Mouse (Mus musculus) c-Kit-positive CD71-negative TER-119-negative erythroid progenitor cells, embryonic 14.5 days (primary cell): ENCODE measurements at regions not wholly inside any gene's neighbourhood (a gene's known extent, or its start where the extent isn't known, plus 50 kb on each side); places are given as distances from the start of the nearest gene placed in this dataset.

Experiments used
- DNase-seq: peaks from one replicate; pipeline ENCODE4 v3.0.0-alpha.2; 2013; ENCODE audit warnings: low read depth

DNA sequence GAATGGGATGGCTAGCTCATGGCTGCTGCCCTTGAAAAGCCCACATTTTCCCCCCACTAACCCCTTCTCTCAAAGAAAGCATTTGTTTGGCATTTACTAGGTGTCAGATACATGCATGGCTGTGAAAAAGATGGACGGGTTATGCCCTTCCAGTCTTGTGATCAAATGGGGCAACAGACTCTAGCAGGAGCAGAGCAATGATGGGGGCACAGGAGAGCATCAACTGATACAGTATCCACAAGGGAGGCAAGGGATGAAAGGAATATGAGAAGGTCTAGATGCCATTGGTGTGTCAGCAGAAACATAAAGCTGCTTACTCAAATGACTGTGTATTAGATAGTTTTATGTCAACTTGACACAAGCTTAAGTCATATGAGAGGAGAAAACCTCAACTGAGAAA is 315.9 kb downstream of the Mycn start:
- no peak for DNase-seq

GRCm38 (mm10) chr12:12622712-12623292 is 318.9 kb downstream of the Mycn start:
- DNase-seq, result peak; percentile 60

DNA sequence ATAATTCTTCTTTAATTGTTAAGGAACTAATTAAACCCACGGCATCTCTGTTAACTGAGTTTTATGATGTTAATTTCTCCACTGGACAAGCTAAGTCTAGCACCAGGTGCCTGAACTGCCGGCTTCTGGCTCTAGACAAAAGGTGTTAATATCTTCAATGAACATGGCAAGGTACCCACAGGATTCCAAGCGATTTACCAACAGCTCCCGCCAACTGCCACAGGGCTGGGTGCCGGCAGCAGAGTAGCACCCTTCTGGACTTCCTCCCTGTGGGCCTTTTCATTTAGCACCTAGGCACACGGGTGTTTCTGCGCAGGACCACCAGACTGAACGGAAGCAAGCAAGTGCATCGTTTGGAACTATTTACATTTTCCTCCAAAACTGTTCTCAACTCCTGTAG is 320.2 kb downstream of the Mycn start:
- no peak for DNase-seq

GRCm38 (mm10) chr12:12620316-12620715 is 321.4 kb downstream of the Mycn start:
- no peak for DNase-seq

DNA sequence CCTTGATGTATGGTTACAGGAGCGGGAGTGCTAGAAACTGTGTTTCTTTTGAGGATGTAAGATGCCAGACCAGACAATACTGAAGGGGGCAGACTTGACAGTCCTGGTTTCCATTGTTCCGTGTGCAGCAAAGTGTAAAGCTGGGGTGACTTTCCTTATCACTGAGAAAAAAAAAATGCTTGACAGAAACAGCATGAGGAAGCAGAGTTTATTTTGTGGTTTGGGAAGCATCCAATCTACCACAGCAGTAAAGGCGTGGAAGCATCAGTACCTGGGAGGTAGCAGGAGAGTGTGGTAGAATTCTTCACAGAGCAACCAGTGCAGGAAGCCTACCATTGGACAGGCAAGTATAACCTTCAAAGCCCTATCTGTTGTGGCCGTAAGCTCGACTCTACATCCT is 322.3 kb downstream of the Mycn start:
- DNase-seq, result no peak

- no peak for DNase-seq
These were observed 329.2 kb downstream of the Mycn start for GRCm38 (mm10) chr12:12612520-12612919.

GRCm38 (mm10) chr12:12610861-12611260 is 330.9 kb downstream of the Mycn start:
- no peak for DNase-seq

DNA sequence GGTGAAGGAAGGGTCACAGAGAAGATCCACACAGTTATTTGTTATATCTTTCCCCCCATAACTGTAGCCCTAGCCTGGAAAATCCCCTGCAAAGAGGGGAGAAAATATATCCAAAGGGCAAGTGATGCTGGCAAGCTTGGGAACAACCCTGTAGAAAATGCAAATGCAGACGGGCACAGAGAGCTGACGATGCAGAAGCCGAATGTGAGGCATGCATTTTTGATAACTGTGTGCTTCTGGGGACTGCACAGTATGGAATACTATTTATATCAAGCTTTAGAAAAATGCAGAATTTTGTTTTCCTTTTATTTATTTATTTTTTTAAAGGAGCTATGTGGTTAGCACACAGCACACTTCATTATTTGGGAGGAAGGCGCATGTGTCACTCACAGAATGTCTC is 333.7 kb downstream of the Mycn start:
- no peak for DNase-seq

DNA sequence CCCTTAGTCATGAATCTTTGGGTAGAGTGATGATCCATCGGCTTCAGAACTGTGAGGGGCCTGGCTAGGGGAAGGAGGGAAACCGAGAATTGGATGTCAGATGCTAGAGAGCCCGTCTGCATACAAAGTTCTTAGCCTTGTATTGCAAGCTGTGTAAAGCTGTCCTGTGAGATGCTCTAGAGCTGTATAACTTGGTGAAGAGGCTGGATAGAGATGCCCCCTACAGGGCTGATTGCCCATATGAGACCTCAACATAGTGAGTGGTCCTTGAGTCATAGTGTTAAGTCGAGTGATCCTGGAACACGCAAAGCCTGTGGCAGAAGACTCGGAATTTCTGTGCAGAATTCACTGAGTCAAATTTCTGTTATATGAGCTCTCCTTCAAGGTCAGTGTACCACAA is 334.8 kb downstream of the Mycn start:
- no peak for DNase-seq

- DNase-seq, result no peak
These were observed 336.2 kb downstream of the Mycn start for GRCm38 (mm10) chr12:12605495-12605894.

GRCm38 (mm10) chr12:12601362-12601761 is 339.4 kb downstream of the Fam49a start:
- no peak for DNase-seq

DNA sequence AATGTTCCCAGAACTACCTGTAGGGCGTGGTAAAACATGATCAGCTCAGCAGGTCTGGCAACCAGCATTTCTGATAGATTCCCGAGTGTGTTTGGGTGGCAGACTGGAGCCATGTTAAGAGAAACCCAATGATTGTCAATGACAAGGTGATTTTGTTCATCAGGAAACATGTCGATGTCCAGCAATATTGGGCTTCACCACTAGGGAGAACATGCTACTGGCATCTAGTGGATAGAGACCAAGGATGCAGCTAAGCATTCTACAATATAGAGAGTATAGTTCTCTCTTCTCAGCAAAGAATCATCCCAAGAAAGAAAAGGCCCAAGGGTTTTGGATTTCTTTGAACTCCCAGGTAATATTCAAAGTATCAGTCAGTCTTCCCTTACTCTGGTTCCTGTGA is 333.5 kb downstream of the Fam49a start:
- DNase-seq, result no peak

DNA sequence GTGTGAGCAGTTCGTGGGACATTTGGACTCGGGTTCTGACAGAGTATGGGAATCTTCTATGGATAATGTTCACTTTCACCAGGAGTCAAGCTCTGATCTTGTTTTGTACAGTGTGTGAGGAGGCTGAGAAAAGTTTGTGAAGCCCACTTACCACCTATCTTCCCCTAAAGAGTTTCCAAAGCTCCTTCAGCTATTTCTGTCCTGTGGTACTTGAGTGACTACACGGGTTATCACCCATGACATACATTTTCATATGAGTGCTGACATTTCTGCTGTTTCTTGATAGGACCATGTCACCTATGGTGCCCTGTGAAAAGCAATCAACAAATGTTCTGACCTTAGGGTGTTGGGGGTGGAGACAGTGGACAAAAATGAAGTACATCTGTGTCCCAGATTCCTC is 332.6 kb downstream of the Fam49a start:
- DNase-seq, result no peak

GRCm38 (mm10) chr12:12593343-12593742 is 331.4 kb downstream of the Fam49a start:
- no peak for DNase-seq

DNA sequence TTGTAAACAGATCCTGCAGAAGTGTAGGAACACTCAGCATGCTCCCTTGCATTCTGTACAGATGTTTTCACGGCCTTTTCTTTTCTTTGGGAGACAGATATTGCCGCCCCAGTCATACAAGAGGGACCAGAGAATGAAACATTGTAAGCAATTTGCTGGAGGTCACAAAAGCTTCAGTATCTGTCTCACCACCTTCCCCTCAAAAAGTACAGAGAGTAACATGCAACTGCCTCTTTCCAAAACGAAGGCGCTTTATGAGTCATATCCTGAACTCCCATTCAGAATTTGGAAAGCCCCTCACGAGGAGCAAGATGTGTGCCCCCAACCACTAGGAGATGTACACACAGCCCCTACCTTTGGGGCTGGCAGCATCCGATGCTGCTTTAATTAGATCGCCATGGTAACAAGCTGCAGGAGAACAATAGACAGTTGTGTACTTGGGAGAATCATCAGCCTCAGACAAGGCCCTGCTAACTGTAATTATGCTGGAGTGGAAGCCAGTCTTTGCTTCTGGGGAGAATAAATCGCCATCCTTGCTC is 328.9 kb downstream of the Fam49a start:
- DNase-seq, result no peak

DNA sequence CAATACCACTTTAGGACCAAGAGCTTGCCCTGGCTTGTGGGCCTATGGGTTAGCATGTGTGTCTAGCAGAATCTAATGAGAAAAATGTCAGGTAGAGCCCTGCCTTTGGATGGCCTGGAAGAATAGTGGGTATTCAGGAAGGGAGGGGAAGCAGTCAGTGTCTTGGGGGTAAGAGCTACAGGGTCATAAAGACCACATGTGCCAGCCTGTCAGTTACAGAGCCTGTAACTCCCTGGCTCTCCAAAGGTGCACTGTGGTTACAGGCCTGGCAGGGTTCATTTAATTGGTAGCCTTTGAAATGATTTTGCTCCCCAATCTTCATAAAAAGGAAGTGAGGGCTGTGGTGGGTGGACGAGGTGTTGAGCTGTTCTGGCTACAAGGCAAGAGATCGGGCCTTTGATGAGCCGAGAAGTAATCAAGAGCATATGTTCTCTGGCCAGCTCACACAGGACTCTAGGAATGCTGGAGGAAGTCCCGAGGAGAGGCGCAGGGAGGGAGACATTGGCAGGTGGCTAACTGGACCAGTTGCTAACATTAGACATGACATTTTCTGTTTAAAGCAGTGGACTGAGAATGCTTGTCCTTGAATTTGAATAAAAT is 326.9 kb downstream of the Fam49a start:
- DNase-seq, result no peak

DNA sequence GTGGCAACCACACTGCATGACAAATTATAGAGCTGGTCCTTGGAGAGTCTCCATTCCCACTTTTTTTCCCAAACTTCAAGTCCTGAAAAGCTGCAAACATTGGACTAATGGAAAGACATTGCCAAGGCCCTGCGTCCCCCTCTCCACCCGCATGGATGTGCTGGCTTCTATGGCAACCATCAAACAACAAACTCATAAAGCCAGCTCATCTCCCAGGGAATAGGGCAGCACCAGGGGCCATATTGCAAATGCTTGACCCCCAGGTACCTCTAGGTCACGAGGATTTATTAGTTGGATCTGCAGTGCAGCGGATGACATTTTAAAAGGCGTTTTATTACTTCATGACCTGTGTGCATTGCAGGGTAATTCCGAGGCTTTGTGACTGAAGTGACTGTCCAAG is 324.5 kb downstream of the Fam49a start:
- DNase-seq, result no peak

DNA sequence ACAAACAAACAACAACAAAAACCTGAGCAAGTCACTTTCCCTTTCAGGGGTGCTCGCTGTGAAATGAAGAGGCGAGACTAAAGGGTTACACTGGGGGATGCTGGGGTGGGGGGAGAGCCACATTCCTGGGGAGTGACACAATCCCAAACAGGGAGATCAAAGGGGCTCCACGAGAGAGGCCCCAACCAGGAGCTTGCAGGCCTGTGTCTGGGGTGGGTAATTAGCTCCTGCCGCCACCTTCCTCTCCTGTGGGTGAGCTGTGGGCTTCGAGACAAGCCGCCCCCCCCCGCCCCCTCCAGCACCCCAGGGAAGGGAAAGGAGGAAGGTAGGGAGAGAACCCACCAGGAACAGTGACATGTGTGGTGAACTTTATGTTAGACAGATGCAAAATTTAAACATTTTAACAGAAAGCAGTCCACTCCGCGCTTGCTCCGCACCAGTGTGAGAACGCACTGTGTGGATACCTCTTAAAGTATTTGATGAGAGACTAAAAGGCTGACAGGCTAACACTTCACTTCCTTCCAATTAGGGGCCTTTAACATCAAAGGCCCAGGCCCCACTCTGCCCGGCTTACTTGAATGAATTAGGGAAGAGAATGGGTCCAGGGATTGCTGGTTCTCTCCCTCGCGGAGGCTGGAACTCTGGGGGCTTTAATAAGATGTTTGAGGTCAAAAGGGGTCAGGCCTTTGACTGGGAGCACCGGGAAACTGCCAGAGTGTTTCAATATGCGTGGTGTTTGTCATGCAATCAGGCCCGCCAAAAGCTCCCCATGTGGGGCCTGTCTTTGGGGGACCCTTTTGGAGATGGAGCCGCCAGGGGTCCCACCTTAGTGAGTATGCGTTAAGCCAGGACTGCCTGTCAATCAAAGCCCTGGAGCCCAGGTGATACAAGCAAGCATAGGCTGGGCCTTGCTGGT is 319.6 kb downstream of the Fam49a start:
- no peak for DNase-seq

- DNase-seq, result peak; percentile 43
These were observed 318.8 kb downstream of the Fam49a start for GRCm38 (mm10) chr12:12580763-12581178.

DNA sequence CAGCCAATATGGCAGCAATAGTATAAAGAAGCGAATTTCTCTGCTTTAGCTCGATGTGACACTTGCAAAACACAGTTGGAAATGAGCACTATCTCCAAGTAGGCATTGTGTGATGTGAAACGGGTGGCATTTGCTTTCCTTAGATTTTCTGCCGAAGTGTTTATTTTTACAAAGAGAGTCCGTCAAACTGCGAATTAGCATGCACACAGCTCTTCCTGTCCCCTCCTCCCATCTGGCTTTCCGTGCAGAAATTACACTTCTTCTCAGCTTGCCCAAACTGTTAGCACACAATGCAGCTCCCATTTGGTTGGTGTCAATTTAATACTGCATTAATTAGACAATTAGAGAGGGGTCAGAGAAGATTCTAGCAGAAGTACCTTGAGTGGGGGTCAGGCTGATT is 316.3 kb downstream of the Fam49a start:
- DNase-seq, result no peak

GRCm38 (mm10) chr12:12570563-12571251 is 308.8 kb downstream of the Fam49a start:
- peak; percentile 67 for DNase-seq

DNA sequence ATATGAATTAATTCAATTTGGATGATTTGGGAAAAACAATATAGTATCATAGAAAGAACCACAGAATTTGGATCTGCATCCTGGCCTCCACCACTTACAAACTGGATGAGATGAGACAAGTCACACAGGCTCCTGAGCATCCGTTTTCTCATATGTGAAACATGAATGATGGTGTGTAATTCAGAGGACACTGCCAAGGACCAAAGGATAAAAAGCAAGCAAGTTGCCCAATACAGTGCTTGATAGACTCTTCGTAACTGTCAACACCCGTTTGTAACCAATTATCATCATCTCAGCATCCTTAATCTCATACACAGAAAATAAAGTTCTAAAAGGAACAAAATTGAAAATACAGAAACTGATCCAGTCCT is 305.8 kb downstream of the Fam49a start:
- DNase-seq, result no peak
